Mouse (Mus musculus): ENCODE results near the gene Map2k3.

DNA sequence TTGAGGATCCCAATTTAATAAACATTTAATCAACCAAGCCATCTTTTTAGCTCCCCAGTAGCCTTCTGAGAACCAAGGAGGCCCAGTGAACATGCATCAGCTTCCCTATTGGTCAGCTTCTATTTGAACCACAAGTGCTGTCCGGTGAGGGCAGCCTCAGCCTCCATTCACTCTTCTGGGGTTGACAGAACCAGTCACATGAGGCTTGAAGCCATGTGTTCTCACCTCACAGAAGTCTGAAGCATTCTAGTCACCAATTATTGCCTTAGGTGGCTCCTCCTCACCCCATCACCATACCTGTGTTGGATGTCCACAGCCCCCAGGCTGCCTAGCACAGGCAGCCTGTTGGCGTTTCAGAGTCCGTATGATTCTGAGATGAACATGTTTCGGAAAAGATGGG lies 27.1 kb downstream of the Map2k3 start:
- TF ChIP-seq CTCF (IDR thresholded peaks at IDR 0.05) (no peak), EP300 (IDR thresholded peaks at IDR 0.05) (no peak)
